Mouse (Mus musculus) kidney, adult 2 months (tissue): Measurements from ENCODE around the gene Pprc1.

Source experiments
- CTCF ChIP-seq: fragments of 200-500 bp; conservative IDR thresholded peaks from 2 replicates; pipeline ENCODE4 v1.5.1; 2011; ENCODE audit warnings: low read depth, mild to moderate bottlenecking, control low read depth, low read length, moderate library complexity, mixed read lengths; ENCODE audit not compliant: insufficient read depth, insufficient read length
- POLR2A ChIP-seq: fragments of 200-500 bp; IDR thresholded peaks from one replicate; pipeline ENCODE4 v1.6.1; 2011; ENCODE audit warnings: low read depth, low read length, control low read depth

GRCm38 (mm10) chr19:46044993-46045695 lies 458 bp downstream of the Pprc1 start, which contains the start of gene Ldb1:
- TF ChIP-seq CTCF: no peak
- TF ChIP-seq POLR2A: no peak
